Mouse (Mus musculus): ENCODE measurements around the gene Ppp1r18.

DNA sequence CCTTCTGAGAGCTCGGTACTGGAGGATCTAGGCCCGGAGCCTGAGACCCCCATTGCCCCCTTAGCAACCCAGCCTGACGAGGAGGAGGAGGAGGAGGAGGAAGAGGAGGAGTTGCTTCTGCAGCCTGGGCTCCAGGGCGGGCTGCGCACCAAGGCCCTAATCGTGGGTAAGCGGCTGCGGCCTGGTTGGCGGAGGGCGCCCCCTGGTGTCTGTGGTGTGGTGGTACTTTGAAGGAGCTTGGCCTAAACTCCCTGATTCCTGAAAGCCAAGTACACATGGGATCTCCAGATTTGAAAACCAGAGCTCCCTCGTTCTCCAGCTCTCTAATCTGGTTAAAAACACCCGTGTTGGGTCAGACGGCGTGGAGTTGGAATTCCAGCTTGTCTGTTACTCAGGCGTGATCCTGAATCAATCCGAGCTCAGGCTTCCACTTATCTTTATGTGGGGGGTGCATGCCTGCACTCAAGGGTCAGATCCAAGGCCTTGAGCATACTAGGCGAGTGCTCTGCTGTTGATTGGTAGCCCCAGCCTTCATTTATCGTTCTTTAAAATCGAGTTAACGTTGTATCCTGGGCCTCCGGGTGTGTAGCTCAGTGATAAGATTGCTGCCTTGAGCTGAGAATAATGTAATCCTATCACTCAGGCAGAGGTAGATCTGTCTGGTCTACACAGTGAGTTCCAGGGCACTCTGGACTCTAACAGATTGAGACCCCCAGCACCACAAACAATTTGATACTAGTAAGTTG is 8.6 kb downstream of the Ppp1r18 start:
- TF ChIP-seq HCFC1 (IDR thresholded peaks at IDR 0.05; ENCODE audit: borderline replicate concordance, insufficient read depth, low read length): no peak
- no peak for TF ChIP-seq CHD2 (IDR thresholded peaks at IDR 0.05; ENCODE audit: low read depth, low read length)
- TF ChIP-seq ZC3H11A (IDR thresholded peaks at IDR 0.05; ENCODE audit: borderline replicate concordance, low read depth, low read length): no peak
- no peak for TF ChIP-seq ZNF384 (IDR thresholded peaks at IDR 0.05; ENCODE audit: low read depth, low read length)
- no peak for TF ChIP-seq MAFK (IDR thresholded peaks at IDR 0.05; ENCODE audit: insufficient read depth, low read depth, low read length)

Measured in ES-E14 (cell line).